Mouse (Mus musculus): ENCODE data around the gene Gpr85. TPM values are rescaled to one million over a fixed set of nuclear protein-coding genes. Genes with fewer than 3 reads are reported as not detected.
"Not testable (repeated sequence)": the region's sequence is repeated elsewhere in the genome, so short reads cannot be mapped to it uniquely, and the experiment has no call there.

The Gpr85 gene
- polyA plus RNA-seq (2012; rRNA removed): 1.6 and 1.8 TPM in 2 replicates

DNA sequence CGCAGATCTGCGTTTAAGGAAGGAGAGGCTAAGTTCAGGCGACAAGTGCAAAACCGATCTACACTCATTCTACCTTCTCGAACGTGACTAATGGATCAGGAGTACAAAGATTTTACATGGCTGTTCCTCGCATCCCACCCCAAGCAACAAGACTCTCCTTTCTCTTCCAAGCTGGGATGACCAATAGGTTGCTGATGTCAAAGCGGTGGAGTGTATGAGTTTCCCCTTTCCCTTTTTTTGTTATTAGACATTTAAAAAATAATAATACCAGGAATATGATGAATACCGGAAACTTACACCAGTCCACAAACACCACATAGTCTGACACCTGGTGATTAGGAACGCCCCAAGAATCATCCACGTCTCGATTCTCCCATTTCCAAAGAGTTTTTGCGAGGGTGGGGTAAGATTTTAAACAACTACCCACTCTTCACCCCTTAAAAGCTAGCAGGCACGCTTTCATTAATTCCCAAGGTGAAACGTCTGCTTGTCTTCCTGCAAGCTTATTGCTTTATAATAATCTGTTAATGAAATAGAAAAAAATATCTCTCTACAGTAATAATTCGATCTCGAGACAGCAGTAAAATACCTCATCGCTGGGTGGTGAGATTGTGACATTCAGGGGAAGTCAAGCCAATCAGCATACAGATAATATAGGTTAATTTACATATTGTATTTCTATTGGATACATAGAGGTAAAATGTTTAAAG is at the start of gene Gpr85:
Gpr85 (minus strand) TSS at position 598 of the 710 bp plus-strand sequence.
- no peak for DNase-seq (ENCODE audit: low read depth, low spot score)
- WGBS: 42% methylated on average over 18 of the region's 18 CpGs

DNA sequence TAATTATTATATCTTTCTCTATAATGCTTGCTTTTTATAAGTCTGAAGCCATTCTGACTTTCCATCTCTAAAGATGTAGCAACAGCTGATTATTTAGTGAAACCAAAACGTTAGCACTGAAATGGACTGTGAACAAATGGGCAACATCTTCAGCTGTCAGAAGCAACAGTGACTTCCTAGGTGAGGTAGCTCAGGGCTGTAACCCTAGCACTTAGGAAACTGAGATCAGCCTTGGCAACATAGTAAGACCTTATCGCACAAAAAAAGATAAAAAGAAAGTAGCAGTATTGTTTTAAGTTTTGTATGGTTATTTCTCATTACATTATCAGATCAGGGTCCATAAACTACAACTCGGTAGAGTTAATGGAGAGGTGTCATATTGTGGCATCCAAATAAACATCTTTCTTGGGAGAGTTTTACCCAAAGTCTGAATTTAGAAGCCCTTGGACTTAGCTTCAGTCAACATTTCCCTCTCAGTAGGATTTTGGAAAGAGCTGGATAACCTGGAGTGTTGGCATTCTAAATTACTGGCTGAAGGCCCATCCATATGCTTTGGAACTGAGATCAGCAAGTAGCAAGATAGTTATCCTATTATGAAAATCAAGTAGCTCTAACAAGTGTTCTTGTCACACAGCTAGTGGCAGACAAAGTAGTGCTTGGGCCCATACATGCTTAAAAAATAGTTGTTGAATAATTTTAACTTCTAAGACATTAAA is 45.3 kb upstream of the Gpr85 start:
- no peak for DNase-seq (ENCODE audit: low read depth, low spot score)
- WGBS: 79% methylated on average over 3 of the region's 3 CpGs

DNA sequence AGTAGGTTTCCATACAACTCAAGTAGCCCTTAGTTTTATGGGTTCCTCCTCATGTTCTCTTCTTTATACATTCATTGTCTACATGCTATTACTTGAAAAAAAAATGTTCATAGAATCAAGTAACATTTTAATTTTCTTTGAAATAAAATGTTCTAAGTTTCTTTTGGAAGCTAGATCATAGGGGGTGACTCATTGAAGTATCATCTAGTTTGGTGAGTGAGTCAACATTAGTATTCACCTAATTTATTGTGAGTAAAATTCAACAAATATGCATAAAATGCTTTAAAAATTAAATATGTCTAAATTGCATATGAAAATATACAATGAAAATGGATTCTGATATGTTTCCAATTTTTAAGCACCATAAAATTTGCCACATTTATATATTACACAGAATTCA is 43.2 kb upstream of the Gpr85 start:
- DNase-seq (ENCODE audit: low read depth, low spot score): no peak

DNA sequence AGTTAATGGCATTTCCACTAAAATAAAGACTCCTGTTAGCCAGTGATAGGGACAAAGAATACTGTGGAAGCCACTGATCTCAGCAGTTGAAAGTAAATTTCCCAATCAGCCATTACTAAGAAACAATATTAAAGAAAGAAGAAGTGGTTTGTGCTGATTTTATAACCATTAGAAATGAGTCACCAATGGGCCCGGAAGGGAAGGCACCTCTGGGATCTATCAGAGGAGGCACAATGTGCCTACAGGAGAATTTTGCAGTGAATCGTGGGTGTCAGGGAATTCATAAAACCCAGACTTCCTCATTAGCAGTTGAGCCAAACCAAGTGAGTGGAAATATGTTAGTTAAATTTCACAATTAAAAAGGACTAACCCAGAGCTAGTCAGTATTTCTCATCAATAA is 34.2 kb upstream of the Gpr85 start:
- DNase-seq (ENCODE audit: low read depth, low spot score): no peak
- WGBS: 85% methylated on average over 2 of the region's 2 CpGs

DNA sequence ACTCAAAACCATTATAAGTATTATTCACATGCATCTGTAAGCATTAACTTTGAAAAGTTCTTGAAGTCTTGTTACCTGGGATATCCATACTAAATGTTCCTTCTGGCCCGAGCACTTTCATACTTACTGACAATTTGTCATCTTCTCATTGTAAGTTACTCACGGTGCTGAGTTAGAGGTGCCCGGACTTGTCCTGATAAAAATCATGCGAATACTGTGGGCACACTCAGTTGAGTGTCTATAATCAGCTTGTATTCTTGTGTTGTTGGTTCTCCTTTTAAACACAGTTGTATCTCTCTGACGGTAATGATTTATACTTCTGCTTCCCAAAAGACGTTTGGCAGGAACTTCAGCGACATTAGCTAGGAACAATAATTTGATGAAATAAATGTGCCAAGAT is 32.3 kb upstream of the Gpr85 start:
- no peak for DNase-seq (ENCODE audit: low read depth, low spot score)
- 42% methylated on average over 7 of the region's 7 CpGs for whole genome bisulfite sequencing

DNA sequence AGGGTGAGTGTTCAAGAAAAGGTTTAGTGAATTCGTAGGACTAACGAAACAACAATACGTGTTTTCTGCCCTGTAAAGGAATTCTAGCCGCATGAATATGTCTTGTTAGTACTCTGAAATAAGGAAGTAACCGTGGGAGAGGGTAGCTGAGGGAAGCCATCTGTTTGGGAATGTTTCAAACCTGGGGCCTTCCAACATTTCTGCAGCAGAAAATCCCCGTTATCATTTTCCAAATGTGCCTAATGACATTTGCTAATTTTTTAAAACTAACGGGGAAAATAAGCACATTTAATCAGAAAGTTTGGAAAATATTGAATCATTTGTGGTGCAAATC is 31.9 kb upstream of the Gpr85 start:
- DNase-seq (ENCODE audit: low read depth, low spot score): no peak
- WGBS: 1% methylated on average over 7 of the region's 7 CpGs

DNA sequence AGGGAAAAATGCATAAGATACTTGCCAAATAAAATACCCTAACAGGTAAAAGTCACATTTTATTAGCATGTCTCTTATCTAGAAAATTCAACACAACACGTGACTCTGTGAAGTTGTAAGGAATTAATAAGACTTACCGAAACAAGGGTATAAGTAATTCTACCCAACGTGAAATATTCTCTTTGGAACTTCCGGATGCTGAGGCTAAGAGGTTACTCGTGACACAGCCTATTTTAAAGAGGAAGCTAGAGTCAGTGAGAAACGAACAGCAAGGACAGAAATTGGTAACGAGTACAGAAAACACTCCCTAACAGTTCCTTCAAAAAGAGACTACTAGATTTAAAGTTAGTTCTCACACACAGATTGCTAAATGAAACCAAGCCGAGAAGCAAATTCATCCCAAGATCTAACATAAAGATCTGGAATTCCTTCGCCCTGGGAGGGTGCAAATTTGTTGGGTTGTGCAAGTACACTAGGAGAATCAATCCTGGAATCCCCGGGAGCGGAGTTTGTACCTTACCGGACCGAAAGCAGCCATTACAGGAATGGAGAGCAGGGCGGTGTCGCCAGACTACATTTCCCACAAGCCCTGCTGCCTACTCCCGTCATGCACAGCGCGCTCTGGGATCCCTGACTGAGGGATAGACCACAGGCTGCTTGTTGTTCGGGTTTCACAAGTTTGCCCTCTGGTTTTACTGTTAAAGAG is 31.3 kb upstream of the Gpr85 start, which contains the start of gene 2610001J05Rik:
2610001J05Rik (minus strand) TSS at position 600 of the 706 bp plus-strand sequence.
- peak; percentile 77 for DNase-seq (ENCODE audit: low read depth, low spot score)
- WGBS: under 1% methylated on average over 19 of the region's 19 CpGs

DNA sequence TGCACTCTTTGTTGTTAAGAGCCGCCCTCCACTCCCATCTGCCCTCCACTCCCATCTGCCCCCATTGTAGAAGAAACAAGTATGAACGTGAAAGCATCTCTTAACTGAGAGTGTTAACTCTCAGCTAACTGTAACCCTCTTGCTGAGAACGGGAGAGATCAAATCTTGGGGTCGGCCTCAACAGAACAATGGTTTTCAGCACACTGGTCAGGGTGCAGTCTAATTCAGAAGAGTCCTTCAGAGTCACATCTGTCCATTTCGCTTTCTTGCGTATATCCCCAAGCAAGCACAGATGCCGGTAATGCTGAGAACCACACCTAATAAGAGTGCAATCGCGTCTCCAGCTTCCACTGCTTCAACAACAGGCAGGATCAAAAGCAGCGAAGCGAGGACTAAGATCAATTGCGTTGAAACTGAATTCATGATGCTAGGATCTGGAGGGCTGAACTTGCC is 30.6 kb upstream of the Gpr85 start:
- peak; percentile 22 for DNase-seq (ENCODE audit: low read depth, low spot score)
- 20% methylated on average over 12 of the region's 12 CpGs for WGBS

DNA sequence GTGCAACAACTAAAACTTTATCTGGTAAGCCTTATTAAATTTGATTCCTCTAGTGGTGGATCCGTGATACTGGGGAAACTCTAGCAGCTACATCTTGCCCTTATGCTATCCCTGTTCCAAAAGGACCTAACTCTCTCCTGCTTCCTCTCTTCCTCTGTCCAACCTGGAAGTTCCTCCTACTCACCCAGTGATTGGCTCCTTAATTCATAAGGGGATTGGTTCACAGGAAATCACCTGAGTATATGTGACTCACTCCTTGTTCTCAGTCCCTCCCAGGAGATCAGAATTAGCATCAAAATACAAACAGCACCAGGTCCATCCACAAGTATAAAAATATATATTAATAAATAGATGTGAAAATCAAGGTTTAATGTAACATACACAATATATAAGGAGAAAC is 20.9 kb upstream of the Gpr85 start:
- 83% methylated on average over 1 of the region's 1 CpGs for WGBS
- no peak for DNase-seq (ENCODE audit: low read depth, low spot score)

DNA sequence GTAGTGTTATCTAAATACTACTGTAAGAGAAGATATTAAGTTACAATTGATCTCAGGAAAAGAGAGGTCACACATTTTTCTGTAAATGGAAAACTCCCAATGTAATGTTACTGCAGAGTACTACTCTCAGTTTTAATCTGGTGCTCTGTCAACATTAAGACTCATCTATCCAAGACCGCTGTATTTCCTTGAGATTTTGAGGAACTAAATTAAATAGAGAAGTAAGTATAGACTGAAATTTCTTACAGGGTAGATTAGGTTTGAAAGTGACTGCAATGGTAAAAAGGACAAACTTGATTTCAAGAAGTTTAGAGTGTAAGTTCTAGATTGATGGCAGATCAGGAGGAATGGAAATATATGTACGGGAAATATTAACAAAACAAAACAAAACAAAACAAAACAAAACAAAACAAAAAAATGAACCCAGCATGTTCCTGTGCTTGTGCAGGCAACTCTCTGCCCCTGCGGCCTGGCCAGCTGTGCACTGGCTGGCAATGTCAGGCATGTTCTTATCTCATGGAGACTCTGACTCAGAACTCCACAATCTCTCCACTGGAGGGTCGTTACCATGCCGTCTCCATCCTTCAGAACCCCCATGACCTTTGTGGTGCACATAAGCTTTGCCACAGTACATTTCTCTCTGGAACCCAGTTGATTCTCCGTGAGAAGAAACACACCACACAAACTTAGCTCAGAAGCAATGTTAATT is 20.3 kb upstream of the Gpr85 start:
- 81% methylated on average over 6 of the region's 6 CpGs for WGBS
- DNase-seq (ENCODE audit: low read depth, low spot score): no peak

DNA sequence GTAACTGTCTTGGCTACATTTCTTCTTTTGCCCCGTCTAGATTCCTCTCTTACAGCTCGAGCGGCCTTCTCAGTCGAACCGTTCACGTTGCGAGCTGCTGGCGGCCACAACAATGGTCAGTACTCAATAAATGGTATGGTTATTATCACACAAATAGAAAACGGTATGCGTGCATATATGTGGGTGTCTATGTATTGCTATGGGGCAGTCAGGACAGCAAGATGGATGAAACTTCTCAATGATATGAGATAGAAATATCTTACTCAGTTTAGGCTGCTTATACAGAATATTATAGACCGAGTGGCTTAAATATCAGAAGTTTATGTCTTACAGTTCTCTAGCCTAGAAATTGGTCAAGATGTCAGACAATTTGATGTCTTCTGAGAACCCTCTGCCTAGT is 14.5 kb upstream of the Gpr85 start:
- DNase-seq (ENCODE audit: low read depth, low spot score): no peak
- 41% methylated on average over 11 of the region's 11 CpGs for WGBS

DNA sequence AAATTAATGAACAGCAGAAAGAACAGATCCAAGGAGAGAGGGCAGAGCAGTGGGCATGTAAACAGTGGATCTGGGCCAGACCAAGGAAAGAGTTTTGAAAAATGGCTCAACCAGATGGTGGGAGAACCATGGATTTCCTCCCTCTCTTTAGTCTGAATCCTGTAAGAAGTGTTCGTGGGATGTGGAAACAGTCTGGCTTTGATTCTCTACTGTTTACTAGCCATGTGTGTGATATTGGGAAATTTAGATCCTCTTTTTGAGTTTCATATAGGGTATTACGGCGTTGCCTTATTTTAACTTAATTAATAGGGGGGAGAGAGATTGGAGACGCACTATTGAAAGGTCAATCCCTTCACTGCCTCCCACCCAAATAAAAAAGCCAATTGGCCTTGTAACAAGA is 13.5 kb upstream of the Gpr85 start:
- no peak for DNase-seq (ENCODE audit: low read depth, low spot score)
- WGBS: 87% methylated on average over 4 of the region's 4 CpGs

DNA sequence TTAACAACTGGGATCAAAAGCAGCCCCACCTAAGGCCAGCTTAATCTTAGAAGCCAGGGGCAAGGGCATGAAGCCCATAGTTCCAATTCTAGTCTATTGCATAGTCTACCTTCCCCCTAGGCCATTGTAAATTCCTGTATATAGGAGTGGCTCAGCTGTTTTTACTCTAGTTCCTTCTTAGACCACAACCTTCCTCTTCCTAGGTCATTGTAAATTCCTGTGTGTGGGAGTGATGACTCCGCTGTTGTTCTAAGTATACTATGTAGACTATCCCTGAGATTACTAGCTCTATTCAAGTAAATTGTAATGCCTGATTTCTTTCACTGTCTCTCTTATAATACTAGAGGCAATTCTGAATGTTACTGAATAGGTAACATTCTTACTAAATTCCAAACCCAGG is 6.3 kb upstream of the Gpr85 start:
- 83% methylated on average over 1 of the region's 1 CpGs for WGBS
- not testable (repeated sequence) for DNase-seq (ENCODE audit: low read depth, low spot score)

DNA sequence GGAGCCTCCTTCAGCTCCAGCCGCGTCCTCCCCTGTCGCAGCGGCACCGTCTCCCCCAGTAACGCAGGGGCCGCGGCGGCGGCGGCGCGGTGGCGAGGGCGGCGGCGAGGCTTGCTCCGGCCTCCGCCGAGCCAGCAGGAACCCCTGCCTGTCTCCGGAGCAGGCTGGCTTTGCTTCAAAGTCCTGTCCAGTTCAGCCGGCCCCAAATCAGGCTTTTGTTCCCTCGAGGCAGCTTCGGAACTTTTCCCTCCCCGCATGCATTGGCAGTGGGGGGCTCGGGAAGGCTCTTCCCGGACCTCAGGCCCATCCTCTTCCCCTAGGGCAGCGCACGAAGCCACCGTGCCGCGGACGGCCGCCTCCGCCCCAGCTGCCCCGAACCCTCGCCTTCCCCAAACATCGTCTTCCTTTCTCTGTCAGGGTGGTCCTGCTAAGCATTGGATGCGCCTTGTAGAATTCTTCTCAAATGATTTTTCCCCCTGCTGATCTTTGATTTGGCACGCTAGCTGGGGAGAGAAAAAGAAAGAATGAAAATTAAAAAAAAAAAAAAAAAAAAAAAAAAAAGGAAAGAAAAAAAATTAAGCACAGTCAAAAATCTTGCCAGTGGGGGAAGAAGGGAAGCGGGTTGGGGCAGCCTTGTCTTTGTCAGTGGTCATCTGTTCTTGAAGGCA is 931 bp downstream of the Gpr85 start:
- no peak for DNase-seq (ENCODE audit: low read depth, low spot score)
- 1% methylated on average over 41 of the region's 41 CpGs for WGBS

DNA sequence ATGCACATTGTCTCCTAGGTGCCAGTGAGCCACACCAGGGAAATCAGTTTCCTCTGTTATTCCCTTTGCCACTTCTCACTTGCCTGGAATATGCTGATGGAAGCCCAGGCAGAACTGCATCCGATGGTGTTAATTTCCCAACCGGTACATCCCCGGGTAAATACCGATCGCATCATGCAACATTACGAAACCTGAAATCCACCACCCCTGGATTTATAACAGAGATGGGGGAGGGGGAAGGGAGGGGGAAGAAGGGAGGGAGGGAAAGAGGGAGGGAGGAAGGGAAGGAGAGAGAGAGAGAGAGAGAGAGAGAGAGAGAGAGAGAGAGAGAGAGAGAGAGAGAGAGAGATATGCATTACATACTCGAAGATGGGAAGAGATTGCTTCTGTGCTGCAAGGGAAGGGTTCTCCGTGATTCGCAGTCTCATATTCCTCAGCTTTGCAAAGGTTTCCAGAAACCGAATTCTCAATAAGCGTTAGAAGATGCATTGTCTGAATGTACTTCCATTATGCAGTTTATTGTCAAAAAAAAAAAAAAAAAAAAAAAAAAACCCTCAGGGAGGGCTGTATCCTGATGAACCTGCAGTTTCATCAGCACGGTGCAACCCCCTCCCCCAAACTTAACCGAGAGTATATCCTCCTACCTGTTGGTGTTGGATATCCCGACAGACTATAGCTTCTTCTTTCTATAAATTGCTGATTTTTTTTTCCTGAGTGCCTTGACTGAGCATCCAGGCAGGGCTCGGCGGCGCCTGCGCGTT is 1.6 kb downstream of the Gpr85 start:
- WGBS: 1% methylated on average over 19 of the region's 19 CpGs
- no peak for DNase-seq (ENCODE audit: low read depth, low spot score)

DNA sequence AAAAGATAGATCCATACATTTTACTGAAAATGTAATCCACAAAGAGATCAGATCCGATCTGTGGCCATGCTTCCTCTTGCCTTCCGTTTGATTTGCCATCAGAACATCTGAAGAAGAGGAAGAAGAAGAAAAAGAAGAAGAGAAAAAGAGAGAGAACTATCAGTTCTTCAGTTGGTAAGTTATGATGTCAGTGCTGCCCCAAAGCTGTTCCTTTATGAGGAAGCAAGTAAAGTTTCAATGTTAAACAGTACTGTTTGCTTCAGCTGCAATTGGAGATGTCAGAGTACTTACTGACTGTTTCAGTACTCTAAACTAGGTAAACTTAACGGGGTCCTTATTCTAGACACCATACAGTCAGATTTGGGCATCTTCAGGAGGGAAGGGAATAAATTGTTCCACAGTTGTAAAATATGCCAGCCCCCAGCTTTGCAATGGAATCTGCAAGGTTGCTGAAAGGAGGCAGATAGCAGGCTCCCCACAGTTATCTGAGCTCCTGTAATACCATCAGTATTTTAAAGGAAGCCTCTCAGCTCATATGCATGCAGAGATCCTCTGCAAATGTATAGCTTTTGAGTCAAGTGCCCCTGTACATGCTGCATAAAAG is 2.7 kb downstream of the Gpr85 start:
- WGBS: 72% methylated on average over 3 of the region's 3 CpGs
- no peak for DNase-seq (ENCODE audit: low read depth, low spot score)

DNA sequence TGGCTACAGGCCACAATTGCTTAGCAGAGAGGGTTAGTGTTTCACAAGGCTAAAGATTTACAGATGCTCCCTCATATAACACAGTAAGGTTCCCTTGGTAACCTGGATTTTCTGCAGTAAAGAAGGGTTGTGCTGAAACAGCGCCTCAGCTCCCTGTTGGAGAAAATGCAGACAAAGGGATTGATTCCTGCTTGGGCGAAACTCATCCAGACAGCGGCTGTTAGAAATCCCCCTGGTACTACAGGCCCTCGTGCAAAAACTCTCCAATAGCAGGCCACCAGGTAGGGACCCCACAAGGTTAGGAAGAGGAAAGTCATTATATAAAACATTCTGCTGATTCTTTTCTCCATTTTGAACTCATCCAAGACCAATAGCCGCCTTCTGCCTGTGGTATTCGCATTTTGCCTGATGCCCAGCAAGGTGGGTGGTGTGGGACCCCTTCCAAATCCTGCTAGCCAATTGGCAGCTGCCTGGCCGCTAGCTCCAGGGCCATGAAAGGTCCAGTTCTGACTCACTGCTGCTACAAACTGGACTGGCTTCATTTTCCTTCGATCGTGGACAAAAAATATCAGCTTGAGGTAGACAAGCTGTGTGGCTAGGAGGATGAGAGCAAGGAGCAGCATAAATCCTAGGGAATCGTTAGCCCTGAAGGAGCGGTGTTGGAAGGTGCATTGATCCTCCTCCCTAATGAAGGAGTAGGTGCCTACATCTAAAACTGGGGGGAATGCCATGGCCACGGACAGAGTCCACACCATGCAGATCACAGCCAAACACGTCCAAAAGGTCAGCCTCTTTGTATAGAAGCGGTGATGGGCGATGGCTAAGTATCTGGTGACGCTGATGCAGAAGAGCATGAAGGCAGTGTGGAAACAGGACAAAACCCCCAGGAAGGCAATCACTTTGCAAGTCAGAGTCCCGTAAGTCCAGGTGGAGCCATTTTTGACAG is 3.7 kb downstream of the Gpr85 start:
- WGBS: 74% methylated on average over 17 of the region's 17 CpGs
- no peak for DNase-seq (ENCODE audit: low read depth, low spot score)
